Mouse (Mus musculus) midbrain, embryonic 14.5 days (tissue): ENCODE results near the gene Apbb2. TPM values are rescaled to one million over a fixed set of nuclear protein-coding genes. Genes with fewer than 3 reads are reported as not detected.

ENCODE experiments used
- ATAC-seq: fragments of 200-750 bp; cut with Nextera tagmentation; 2 replicates; pipeline ENCODE4 v1.8.0; 2017; ENCODE audit warnings: moderate number of reproducible peaks, moderate library complexity; ENCODE audit not compliant: low FRiP score, low TSS enrichment
- DNase-seq: peaks from one replicate; pipeline ENCODE4 v3.0.0-alpha.2; 2015
- H3K27ac ChIP-seq: fragments of 300-500 bp; sonication (generic); replicated peaks from 2 replicates; pipeline ENCODE4 v1.5.1; 2014; ENCODE audit warnings: mild to moderate bottlenecking, low read depth, low read length, moderate library complexity
- H3K27me3 ChIP-seq: fragments of 300-500 bp; sonication (generic); 2 replicates; pipeline ENCODE4 v1.6.1; 2014; ENCODE audit warnings: low read length, control low read depth, mixed read lengths; ENCODE audit not compliant: control insufficient read depth, insufficient read depth
- H3K36me3 ChIP-seq: fragments of 300-500 bp; sonication (generic); 2 replicates; pipeline ENCODE4 v1.6.1; 2014; ENCODE audit warnings: low read length, control low read depth; ENCODE audit not compliant: control insufficient read depth, insufficient read depth
- H3K4me1 ChIP-seq: fragments of 300-500 bp; sonication (generic); 2 replicates; pipeline ENCODE4 v1.6.1; 2014; ENCODE audit warnings: mild to moderate bottlenecking, antibody characterized with exemption, low read length, control low read depth; ENCODE audit not compliant: control insufficient read depth, insufficient read depth
- H3K4me2 ChIP-seq: fragments of 300-500 bp; sonication (generic); 2 replicates; pipeline ENCODE4 v1.6.1; 2014; ENCODE audit warnings: mild to moderate bottlenecking, low read length, moderate library complexity
- H3K4me3 ChIP-seq: fragments of 300-500 bp; sonication (generic); replicated peaks from 2 replicates; pipeline ENCODE4 v1.5.1; 2014; ENCODE audit warnings: low read depth, low read length
- H3K9ac ChIP-seq: fragments of 300-500 bp; sonication (generic); replicated peaks from 2 replicates; pipeline ENCODE4 v1.6.1; 2014; ENCODE audit warnings: mild to moderate bottlenecking, low read length, moderate library complexity
- H3K9me3 ChIP-seq: fragments of 300-500 bp; sonication (generic); 2 replicates; pipeline ENCODE4 v1.6.1; 2016; ENCODE audit warnings: low read length, control low read depth, mixed read lengths; ENCODE audit not compliant: control insufficient read depth
- WGBS: fragments of 180-500 bp; shearing (Covaris S2); extraction: QIAGEN DNeasy Blood & Tissue Kit; methylation state at CpG from one replicate; pipeline ENCODE4 v1.1.7; 2014; 5-methylcytosine and 5-hydroxymethylcytosine counted together
- polyA plus RNA-seq: library from polyadenylated mRNA; unstranded; fragments of >200 nt; fragmentation: Nextera tagmentation; extraction: Ambion mirVana; gene quantifications from 2 replicates; pipeline ENCODE4 v1.2.1, GENCODE M21; 2014

Gene Apbb2
- polyA plus RNA-seq, 1 experiment from 2014 or later, result 116 TPM

GRCm38 (mm10) chr5:66607801-66608200 lies 10.8 kb downstream of the Apbb2 start:
- no peak overlapping the region for H3K9ac ChIP-seq
- H3K27me3 ChIP-seq, result no peaks in the 10 kb centered on the region
- H3K4me1 ChIP-seq, result 0 out of 2 replicates have a peak, but pooled peaks cover 2% of the 10 kb centered on the region
- ATAC-seq, result no peak
- DNase-seq, result no peak
- no peak overlapping the region for H3K4me3 ChIP-seq
- 92% methylated on average over 10 of the region's 10 CpGs for WGBS
- H3K4me2 ChIP-seq, result no peak overlapping the region
- H3K9me3 ChIP-seq, result no peaks in the 10 kb centered on the region
- no peaks in the 10 kb centered on the region for H3K36me3 ChIP-seq
- H3K27ac ChIP-seq, result no peak overlapping the region

GRCm38 (mm10) chr5:66607201-66607600 lies 11.4 kb downstream of the Apbb2 start:
- H3K4me2 ChIP-seq, result no peak overlapping the region
- H3K9me3 ChIP-seq, result no peaks in the 10 kb centered on the region
- H3K9ac ChIP-seq, result no peak overlapping the region
- H3K36me3 ChIP-seq, result no peaks in the 10 kb centered on the region
- no peaks in the 10 kb centered on the region; the same call in 1 of the 2 replicates for H3K4me1 ChIP-seq
- no peak for DNase-seq
- no peak for ATAC-seq
- 93% methylated on average over 4 of the region's 4 CpGs for WGBS
- H3K4me3 ChIP-seq, result no peak overlapping the region
- H3K27me3 ChIP-seq, result no peaks in the 10 kb centered on the region
- no peak overlapping the region for H3K27ac ChIP-seq

GRCm38 (mm10) chr5:66605636-66606035 lies 12.9 kb downstream of the Apbb2 start:
- H3K9me3 ChIP-seq, result no peaks in the 10 kb centered on the region
- H3K4me1 ChIP-seq, result no peaks in the 10 kb centered on the region; the same call in 1 of the 2 replicates
- H3K36me3 ChIP-seq, result no peaks in the 10 kb centered on the region
- no peak for ATAC-seq
- H3K27me3 ChIP-seq, result no peaks in the 10 kb centered on the region
- no peak overlapping the region for H3K4me2 ChIP-seq
- H3K9ac ChIP-seq, result no peak overlapping the region
- no peak for DNase-seq
- 92% methylated on average over 11 of the region's 11 CpGs for WGBS
- H3K4me3 ChIP-seq, result no peak overlapping the region
- no peak overlapping the region for H3K27ac ChIP-seq

- 83% methylated on average over 4 of the region's 4 CpGs for WGBS
- no peak overlapping the region for H3K4me3 ChIP-seq
- H3K27ac ChIP-seq, result no peak overlapping the region
- no peaks in the 10 kb centered on the region for H3K36me3 ChIP-seq
- H3K27me3 ChIP-seq, result no peaks in the 10 kb centered on the region
- ATAC-seq, result no peak
- no peak for DNase-seq
- no peaks in the 10 kb centered on the region; the same call in 1 of the 2 replicates for H3K4me1 ChIP-seq
- no peak overlapping the region for H3K9ac ChIP-seq
- no peak overlapping the region for H3K4me2 ChIP-seq
- no peaks in the 10 kb centered on the region for H3K9me3 ChIP-seq
Observed at GRCm38 (mm10) chr5:66604423-66604822, 14.2 kb downstream of the Apbb2 start.

- Histone ChIP-seq H3K9ac (no peak overlapping the region), H3K4me2 (no peak overlapping the region), H3K9me3 (no peaks in the 10 kb centered on the region), H3K27me3 (no peaks in the 10 kb centered on the region), H3K27ac (no peak overlapping the region), H3K36me3 (no peaks in the 10 kb centered on the region), H3K4me3 (no peak overlapping the region), H3K4me1 (no peaks in the 10 kb centered on the region; the same call in 1 of the 2 replicates)
- no peak for DNase-seq
- WGBS, result 68% methylated on average over 8 of the region's 8 CpGs
- ATAC-seq, result no peak
Observed at GRCm38 (mm10) chr5:66603746-66604145, 14.8 kb downstream of the Apbb2 start.

GRCm38 (mm10) chr5:66603223-66603622 lies 15.4 kb downstream of the Apbb2 start:
- Histone ChIP-seq H3K9me3 (no peaks in the 10 kb centered on the region), H3K27ac (no peak overlapping the region), H3K4me1 (no peaks in the 10 kb centered on the region; the same call in 1 of the 2 replicates), H3K4me2 (no peak overlapping the region), H3K36me3 (no peaks in the 10 kb centered on the region), H3K9ac (no peak overlapping the region), H3K4me3 (no peak overlapping the region), H3K27me3 (no peaks in the 10 kb centered on the region)
- WGBS, result 57% methylated on average over 7 of the region's 7 CpGs
- ATAC-seq (no peak), DNase-seq (no peak)

GRCm38 (mm10) chr5:66602287-66602820 lies 16.2 kb downstream of the Apbb2 start:
- Histone ChIP-seq H3K36me3 (no peaks in the 10 kb centered on the region), H3K9ac (no peak overlapping the region), H3K9me3 (no peaks in the 10 kb centered on the region), H3K4me3 (no peak overlapping the region), H3K4me1 (no peaks in the 10 kb centered on the region; the same call in 1 of the 2 replicates), H3K4me2 (no peak overlapping the region), H3K27me3 (no peaks in the 10 kb centered on the region), H3K27ac (no peak overlapping the region)
- no peak for DNase-seq
- WGBS, result 24% methylated on average over 9 of the region's 9 CpGs
- no peak for ATAC-seq

- no peaks in the 10 kb centered on the region; the same call in 1 of the 2 replicates for H3K4me1 ChIP-seq
- H3K27me3 ChIP-seq, result no peaks in the 10 kb centered on the region
- H3K36me3 ChIP-seq, result no peaks in the 10 kb centered on the region
- H3K4me3 ChIP-seq, result no peak overlapping the region
- no peak for ATAC-seq
- no peak for DNase-seq
- H3K4me2 ChIP-seq, result no peak overlapping the region
- no peak overlapping the region for H3K9ac ChIP-seq
- 93% methylated on average over 8 of the region's 8 CpGs for WGBS
- no peak overlapping the region for H3K27ac ChIP-seq
- no peaks in the 10 kb centered on the region for H3K9me3 ChIP-seq
Observed at GRCm38 (mm10) chr5:66600415-66600814, 18.2 kb downstream of the Apbb2 start.

- Histone ChIP-seq H3K36me3 (no peaks in the 10 kb centered on the region), H3K27ac (no peak overlapping the region), H3K9ac (no peak overlapping the region), H3K4me3 (no peak overlapping the region), H3K4me2 (no peak overlapping the region), H3K4me1 (no peaks in the 10 kb centered on the region; the same call in 1 of the 2 replicates), H3K9me3 (no peaks in the 10 kb centered on the region), H3K27me3 (no peaks in the 10 kb centered on the region)
- ATAC-seq, result no peak
- no peak for DNase-seq
- WGBS, result 85% methylated on average over 9 of the region's 9 CpGs
Observed at GRCm38 (mm10) chr5:66599888-66600287, 18.7 kb downstream of the Apbb2 start.
